Mouse (Mus musculus) heart, postnatal 0 days (tissue): Measurements from ENCODE around the gene Smim17. TPM values are rescaled to one million over a fixed set of nuclear protein-coding genes. Genes with fewer than 3 reads are reported as not detected.
A peak's percentile ranks its signal among the peaks of the same experiment; 100 is the strongest.

Source experiments
- ATAC-seq: fragments of 200-750 bp; cut with Nextera tagmentation; 2 replicates; pipeline ENCODE4 v1.8.0; 2017; ENCODE audit warnings: low read depth, moderate number of reproducible peaks, moderate library complexity; ENCODE audit not compliant: insufficient read depth
- DNase-seq: peaks from one replicate; pipeline ENCODE4 v3.0.0-alpha.2; 2016; ENCODE audit warnings: low spot score
- H3K27ac ChIP-seq: fragments of 300-500 bp; sonication (generic); 2 replicates; pipeline ENCODE4 v1.5.1; 2014; ENCODE audit warnings: low read depth, mild to moderate bottlenecking
- H3K27me3 ChIP-seq: fragments of 300-500 bp; sonication (generic); 2 replicates; pipeline ENCODE4 v1.6.1; 2014; ENCODE audit warnings: low read length, mixed read lengths; ENCODE audit not compliant: control insufficient read depth, insufficient read depth
- H3K36me3 ChIP-seq: fragments of 300-500 bp; sonication (generic); replicated peaks from 2 replicates; pipeline ENCODE4 v1.6.1; 2014; ENCODE audit warnings: low read length, mixed read lengths; ENCODE audit not compliant: control insufficient read depth, insufficient read depth
- H3K4me1 ChIP-seq: fragments of 300-500 bp; sonication (generic); 2 replicates; pipeline ENCODE4 v1.6.1; 2014; ENCODE audit warnings: antibody characterized with exemption; ENCODE audit not compliant: control insufficient read depth, insufficient read depth
- H3K4me2 ChIP-seq: fragments of 300-500 bp; sonication (generic); 2 replicates; pipeline ENCODE4 v1.6.1; 2014; ENCODE audit warnings: low read depth, mild to moderate bottlenecking, low read length, moderate library complexity
- H3K4me3 ChIP-seq: fragments of 300-500 bp; sonication (generic); 2 replicates; pipeline ENCODE4 v1.5.1; 2014; ENCODE audit warnings: low read depth, low read length
- H3K9ac ChIP-seq: fragments of 300-500 bp; sonication (generic); replicated peaks from 2 replicates; pipeline ENCODE4 v1.6.1; 2014; ENCODE audit warnings: low read depth, low read length, mixed read lengths
- H3K9me3 ChIP-seq: fragments of 300-500 bp; sonication (generic); replicated peaks from 2 replicates; pipeline ENCODE4 v1.6.1; 2016; ENCODE audit warnings: low read length; ENCODE audit not compliant: control insufficient read depth
- CTCF ChIP-seq: IDR thresholded peaks from 2 replicates; pipeline ENCODE4 v1.5.1; 2016; ENCODE audit warnings: antibody characterized with exemption, control low read depth, low read depth
- EP300 ChIP-seq: IDR thresholded peaks from 2 replicates; pipeline ENCODE4 v1.6.1; 2016; ENCODE audit warnings: antibody characterized with exemption, low read depth
- WGBS: fragments of 180-500 bp; shearing (Covaris S2); extraction: QIAGEN DNeasy Blood & Tissue Kit; methylation state at CpG from one replicate; pipeline ENCODE4 v1.1.7; 2014; 5-methylcytosine and 5-hydroxymethylcytosine counted together
- polyA plus RNA-seq: library from polyadenylated mRNA; unstranded; fragments of >200 nt; fragmentation: Nextera tagmentation; extraction: Ambion mirVana; gene quantifications from 2 replicates; pipeline ENCODE4 v1.2.1, GENCODE M21; 2015
- total RNA-seq: library from RNA; depleted of rRNA; stranded (reverse); fragments of >200 nt; gene quantifications from 2 replicates; pipeline ENCODE4 v1.2.3, GENCODE M21; 2014; ENCODE audit warnings: low replicate concordance

The Smim17 gene
- total and polyA plus RNA-seq, 2 experiments from 2014 or later: 0.12 TPM; not detected in 1

- no peak overlapping the region for H3K9ac ChIP-seq
- H3K4me3 ChIP-seq: no peak overlapping the region
- WGBS: 79% methylated on average over 5 of the region's 5 CpGs
- H3K36me3 ChIP-seq: peaks cover 52% of the 10 kb centered on the region
- no peaks in the 10 kb centered on the region for H3K4me1 ChIP-seq
- no peak for TF ChIP-seq CTCF
- no peak for TF ChIP-seq EP300
- DNase-seq (no peak), ATAC-seq (no peak)
- no peak overlapping the region for H3K4me2 ChIP-seq
- no peaks in the 10 kb centered on the region for H3K27me3 ChIP-seq
- H3K27ac ChIP-seq: no peak overlapping the region
- H3K9me3 ChIP-seq: no peaks in the 10 kb centered on the region
Observed at GRCm38 (mm10) chr7:6388971-6389370, 9.5 kb upstream of the Smim17 start.

GRCm38 (mm10) chr7:6389449-6389848 is 9.1 kb upstream of the Smim17 start:
- peaks cover 57% of the 10 kb centered on the region for H3K36me3 ChIP-seq
- no peaks in the 10 kb centered on the region for H3K4me1 ChIP-seq
- H3K4me3 ChIP-seq: no peak overlapping the region
- H3K27me3 ChIP-seq: no peaks in the 10 kb centered on the region
- no peak for TF ChIP-seq CTCF
- TF ChIP-seq EP300: no peak
- H3K4me2 ChIP-seq: no peak overlapping the region
- DNase-seq (no peak), ATAC-seq (no peak)
- 65% methylated on average over 5 of the region's 5 CpGs for WGBS
- no peak overlapping the region for H3K27ac ChIP-seq
- no peak overlapping the region for H3K9ac ChIP-seq
- no peaks in the 10 kb centered on the region for H3K9me3 ChIP-seq

GRCm38 (mm10) chr7:6410043-6410442 is 11.5 kb downstream of the Smim17 start, which contains the start of gene Gm20715:
Gene Gm20715 (plus strand): TSS chr7:6410277.
- TF ChIP-seq CTCF: no peak
- TF ChIP-seq EP300: no peak
- no peak within 1 kb of the TSS for H3K27ac ChIP-seq
- no peaks in the 10 kb centered on the region for H3K27me3 ChIP-seq
- H3K9me3 ChIP-seq: no peaks in the 10 kb centered on the region
- H3K4me2 ChIP-seq: no peak within 1 kb of the TSS
- under 1% methylated on average over 17 of the region's 17 CpGs for WGBS
- H3K4me3 ChIP-seq: no peak within 1 kb of the TSS
- ATAC-seq (peak; percentile 97), DNase-seq (peak; percentile 90)
- H3K4me1 ChIP-seq: no peaks in the 10 kb centered on the region
- no peaks in the 10 kb centered on the region for H3K36me3 ChIP-seq
- H3K9ac ChIP-seq: no peak within 1 kb of the TSS

GRCm38 (mm10) chr7:6414626-6415441 is 16.3 kb downstream of the Smim17 start:
- Histone ChIP-seq H3K4me1 (no peaks in the 10 kb centered on the region), H3K27ac (no peak overlapping the region), H3K9ac (no peak overlapping the region), H3K27me3 (no peaks in the 10 kb centered on the region), H3K4me3 (no peak overlapping the region), H3K4me2 (no peak overlapping the region), H3K9me3 (no peaks in the 10 kb centered on the region), H3K36me3 (no peaks in the 10 kb centered on the region)
- 8% methylated on average over 21 of the region's 22 CpGs for WGBS
- DNase-seq: no peak
- no peak for ATAC-seq
- TF ChIP-seq CTCF (no peak), EP300 (no peak)

GRCm38 (mm10) chr7:6415442-6415787 is 16.9 kb downstream of the Smim17 start:
- H3K4me2 ChIP-seq: no peak overlapping the region
- H3K4me3 ChIP-seq: no peak overlapping the region
- TF ChIP-seq CTCF (no peak), EP300 (no peak)
- no peaks in the 10 kb centered on the region for H3K9me3 ChIP-seq
- H3K4me1 ChIP-seq: no peaks in the 10 kb centered on the region
- H3K9ac ChIP-seq: no peak overlapping the region
- 11% methylated on average over 8 of the region's 8 CpGs for WGBS
- H3K27ac ChIP-seq: no peak overlapping the region
- DNase-seq (no peak), ATAC-seq (no peak)
- H3K27me3 ChIP-seq: no peaks in the 10 kb centered on the region
- no peaks in the 10 kb centered on the region for H3K36me3 ChIP-seq

GRCm38 (mm10) chr7:6419894-6420293 is 21.4 kb downstream of the Smim17 start:
- Histone ChIP-seq H3K4me3 (no peak overlapping the region), H3K36me3 (no peaks in the 10 kb centered on the region), H3K27me3 (no peaks in the 10 kb centered on the region), H3K9ac (no peak overlapping the region), H3K9me3 (no peaks in the 10 kb centered on the region), H3K4me1 (no peaks in the 10 kb centered on the region), H3K4me2 (no peak overlapping the region), H3K27ac (no peak overlapping the region)
- ATAC-seq (no peak), DNase-seq (no peak)
- TF ChIP-seq EP300 (no peak), CTCF (no peak)
- 73% methylated on average over 6 of the region's 6 CpGs for WGBS
